ENCODE assay signal across 8 mouse cellular contexts in genomic region chr6:136875670-136876069, GRCm38 (mm10). TPM values are rescaled to one million over a fixed set of nuclear protein-coding genes. Genes with fewer than 3 reads are reported as not detected.
DNase-seq lines count a peak whose midpoint lies in the region; ATAC-seq and TF ChIP-seq lines count a peak whose summit lies in the region.

TSS of gene Mgp (minus strand) at chr6:136875823.

- no peaks in the 10 kb centered on the region for H3K36me3 ChIP-seq in neural tube, embryonic 11.5 days (ENCODE audit: control insufficient read depth, insufficient read depth, low read length)
- H3K36me3 ChIP-seq in embryonic facial prominence, embryonic 14.5 days (ENCODE audit: control insufficient read depth, insufficient read depth, low read length): 0 out of 2 replicates have a peak, but pooled peaks cover 3% of the 10 kb centered on the region
- no peaks in the 10 kb centered on the region for H3K36me3 ChIP-seq in heart, embryonic 15.5 days
- no peaks in the 10 kb centered on the region for H3K36me3 ChIP-seq in neural tube, embryonic 12.5 days
- no peaks in the 10 kb centered on the region for H3K36me3 ChIP-seq in forebrain, embryonic 15.5 days

- H3K4me2 ChIP-seq in neural tube, embryonic 11.5 days (ENCODE audit: low read depth): peak within 1 kb of the TSS; percentile 7; the same call in 1 of the 2 replicates
- H3K4me2 ChIP-seq in embryonic facial prominence, embryonic 14.5 days (ENCODE audit: low read depth, low read length): peak within 1 kb of the TSS; percentile 48
- peak within 1 kb of the TSS; percentile 54 for H3K4me2 ChIP-seq in heart, embryonic 15.5 days
- H3K4me2 ChIP-seq in neural tube, embryonic 12.5 days (replicated peaks): 0 out of 2 replicates have a peak within 1 kb of the TSS, but pooled peaks have one; percentile 12
- H3K4me2 ChIP-seq in forebrain, embryonic 15.5 days (replicated peaks): no peak within 1 kb of the TSS

- H3K9me3 ChIP-seq in neural tube, embryonic 11.5 days (ENCODE audit: control insufficient read depth, low read length): no peaks in the 10 kb centered on the region
- H3K9me3 ChIP-seq in embryonic facial prominence, embryonic 14.5 days (ENCODE audit: control insufficient read depth, low read length): no peaks in the 10 kb centered on the region
- H3K9me3 ChIP-seq in heart, embryonic 15.5 days (replicated peaks): no peaks in the 10 kb centered on the region
- H3K9me3 ChIP-seq in neural tube, embryonic 12.5 days: no peaks in the 10 kb centered on the region
- no peaks in the 10 kb centered on the region for H3K9me3 ChIP-seq in forebrain, embryonic 15.5 days

- WGBS in neural tube, embryonic 11.5 days: 43% methylated on average over 9 of the region's 9 CpGs
- 20% methylated on average over 9 of the region's 9 CpGs for WGBS in embryonic facial prominence, embryonic 14.5 days
- WGBS in heart, embryonic 15.5 days: 18% methylated on average over 9 of the region's 9 CpGs
- 53% methylated on average over 9 of the region's 9 CpGs for WGBS in neural tube, embryonic 12.5 days
- WGBS in forebrain, embryonic 15.5 days: 57% methylated on average over 9 of the region's 9 CpGs

- no peaks in the 10 kb centered on the region for H3K27me3 ChIP-seq in neural tube, embryonic 11.5 days (ENCODE audit: control insufficient read depth, insufficient read depth, low read length)
- H3K27me3 ChIP-seq in embryonic facial prominence, embryonic 14.5 days (replicated peaks; ENCODE audit: control insufficient read depth, insufficient read depth, low read length): no peaks in the 10 kb centered on the region
- H3K27me3 ChIP-seq in heart, embryonic 15.5 days: no peaks in the 10 kb centered on the region
- H3K27me3 ChIP-seq in neural tube, embryonic 12.5 days (replicated peaks): no peaks in the 10 kb centered on the region
- no peaks in the 10 kb centered on the region for H3K27me3 ChIP-seq in forebrain, embryonic 15.5 days

- DNase-seq in neural tube, embryonic 11.5 days (ENCODE audit: low spot score): peak; percentile 20
- DNase-seq in neural tube, embryonic 10.5 days (ENCODE audit: extremely low spot score, low spot score): no peak
- DNase-seq in embryonic facial prominence, embryonic 14.5 days (ENCODE audit: low spot score): peak; percentile 86
- peak; percentile 24 to 68 for DNase-seq in left cerebral cortex, adult 2 months (ENCODE audit: extremely low spot score in 1 of 2, low spot score in 2 of 2)
- no peak for DNase-seq in liver

- H3K4me3 ChIP-seq in neural tube, embryonic 11.5 days (ENCODE audit: low read depth, low read length): no peak within 1 kb of the TSS
- peak within 1 kb of the TSS; percentile 29 for H3K4me3 ChIP-seq in embryonic facial prominence, embryonic 14.5 days (ENCODE audit: low read depth, low read length)
- peak within 1 kb of the TSS; percentile 48 for H3K4me3 ChIP-seq in heart, embryonic 15.5 days
- 0 out of 2 replicates have a peak within 1 kb of the TSS, but pooled peaks have one; percentile 3 for H3K4me3 ChIP-seq in left cerebral cortex, adult 2 months
- H3K4me3 ChIP-seq in neural tube, embryonic 12.5 days: no peak within 1 kb of the TSS
- no peak within 1 kb of the TSS for H3K4me3 ChIP-seq in forebrain, embryonic 15.5 days

- intact Hi-C loops in left cerebral cortex, adult 2 months (cut with DNase I): loop anchor here (5.0 kb wide), 1 partner anchor 37 kb away; no protein-coding TSS in a partner anchor

- no peak within 1 kb of the TSS; the same call in 1 of the 2 replicates for H3K9ac ChIP-seq in neural tube, embryonic 11.5 days (ENCODE audit: low read length)
- H3K9ac ChIP-seq in embryonic facial prominence, embryonic 14.5 days (ENCODE audit: low read depth, low read length): peak within 1 kb of the TSS; percentile 48
- peak within 1 kb of the TSS; percentile 48 for H3K9ac ChIP-seq in heart, embryonic 15.5 days
- no peak within 1 kb of the TSS for H3K9ac ChIP-seq in neural tube, embryonic 12.5 days
- no peak within 1 kb of the TSS for H3K9ac ChIP-seq in forebrain, embryonic 15.5 days (replicated peaks)

- H3K27ac ChIP-seq in neural tube, embryonic 11.5 days (ENCODE audit: low read depth, low read length): no peak within 1 kb of the TSS
- peak within 1 kb of the TSS; percentile 49 for H3K27ac ChIP-seq in embryonic facial prominence, embryonic 14.5 days (replicated peaks; ENCODE audit: low read depth, low read length)
- peak within 1 kb of the TSS; percentile 84 for H3K27ac ChIP-seq in heart, embryonic 15.5 days
- peak within 1 kb of the TSS; percentile 40; the same call in 1 of the 2 replicates for H3K27ac ChIP-seq in left cerebral cortex, adult 2 months
- H3K27ac ChIP-seq in neural tube, embryonic 12.5 days: no peak within 1 kb of the TSS
- no peak within 1 kb of the TSS for H3K27ac ChIP-seq in forebrain, embryonic 15.5 days (replicated peaks)

- ATAC-seq in neural tube, embryonic 11.5 days (ENCODE audit: insufficient read depth, low FRiP score, low TSS enrichment): no peak
- peak; percentile 92 for ATAC-seq in embryonic facial prominence, embryonic 14.5 days (ENCODE audit: low read depth)
- ATAC-seq in heart, embryonic 15.5 days (replicated peaks; ENCODE audit: insufficient number of reproducible peaks, insufficient read depth, low FRiP score, low read depth): peak; percentile 83
- ATAC-seq in neural tube, embryonic 12.5 days (ENCODE audit: low FRiP score, low read depth): no peak
- ATAC-seq in forebrain, embryonic 15.5 days (replicated peaks): no peak

- TF ChIP-seq CTCF in left cerebral cortex, adult 2 months (IDR thresholded peaks at IDR 0.05): no peak

- no peaks in the 10 kb centered on the region for H3K4me1 ChIP-seq in neural tube, embryonic 11.5 days (ENCODE audit: control insufficient read depth, insufficient read depth, low read length)
- peaks cover 23% of the 10 kb centered on the region for H3K4me1 ChIP-seq in embryonic facial prominence, embryonic 14.5 days (ENCODE audit: control insufficient read depth, insufficient read depth, low read length)
- H3K4me1 ChIP-seq in heart, embryonic 15.5 days (replicated peaks): peaks cover 19% of the 10 kb centered on the region
- H3K4me1 ChIP-seq in neural tube, embryonic 12.5 days: no peaks in the 10 kb centered on the region
- peaks cover 16% of the 10 kb centered on the region for H3K4me1 ChIP-seq in forebrain, embryonic 15.5 days

RNA-seq across cellular contexts. Expression of gene Mgp, which starts in this region (rescaled TPM):
- polyA plus RNA-seq in neural tube, embryonic 11.5 days (2014; fragmentation: Nextera tagmentation; extraction: Ambion mirVana): 8.3 and 10.3 TPM in 2 replicates
- polyA plus RNA-seq in embryonic facial prominence, embryonic 14.5 days (2014; fragmentation: Nextera tagmentation; extraction: Ambion mirVana): 321 and 362 TPM in 2 replicates
- 595 and 619 TPM in 2 replicates for polyA plus RNA-seq in heart, embryonic 15.5 days (2015; fragmentation: Nextera tagmentation; extraction: Ambion mirVana)
- total RNA-seq in left cerebral cortex, adult 2 months (2021): 10 to 100 TPM; 32.9 to 47.1 TPM
- 8.8 and 13.0 TPM in 2 replicates for polyA plus RNA-seq in neural tube, embryonic 12.5 days (2016; fragmentation: Nextera tagmentation; extraction: Ambion mirVana)
- 7.2 and 8.8 TPM in 2 replicates for polyA plus RNA-seq in forebrain, embryonic 15.5 days (2015; fragmentation: Nextera tagmentation; extraction: Ambion mirVana)

Comparison
In these comparisons a context has a peak if more than half of its experiments do, and no peak if none do; other contexts are left out.
1. RNA of gene Mgp (polyA plus RNA-seq): 595 to 619 TPM in heart, embryonic 15.5 days and 321 to 362 TPM in embryonic facial prominence, embryonic 14.5 days; 8.8 to 13.0 TPM in neural tube, embryonic 12.5 days, 7.2 to 8.8 TPM in forebrain, embryonic 15.5 days and 8.3 to 10.3 TPM in neural tube, embryonic 11.5 days; every median in the first group is over 10 times any median in the second.
2. DNase-seq: peak in neural tube, embryonic 11.5 days (single experiment), embryonic facial prominence, embryonic 14.5 days (single experiment) and left cerebral cortex, adult 2 months (2 of 2); none in neural tube, embryonic 10.5 days (single experiment) and liver (single experiment).
3. ATAC-seq: peak in embryonic facial prominence, embryonic 14.5 days (single experiment) and heart, embryonic 15.5 days (single experiment); none in neural tube, embryonic 11.5 days (single experiment), neural tube, embryonic 12.5 days (single experiment) and forebrain, embryonic 15.5 days (single experiment).
4. H3K27ac ChIP-seq: peak in embryonic facial prominence, embryonic 14.5 days (single experiment), heart, embryonic 15.5 days (single experiment) and left cerebral cortex, adult 2 months (single experiment); none in neural tube, embryonic 11.5 days (single experiment), neural tube, embryonic 12.5 days (single experiment) and forebrain, embryonic 15.5 days (single experiment).
5. H3K4me3 ChIP-seq: peak in embryonic facial prominence, embryonic 14.5 days (single experiment), heart, embryonic 15.5 days (single experiment) and left cerebral cortex, adult 2 months (single experiment); none in neural tube, embryonic 11.5 days (single experiment), neural tube, embryonic 12.5 days (single experiment) and forebrain, embryonic 15.5 days (single experiment).
6. H3K9ac ChIP-seq: peak in embryonic facial prominence, embryonic 14.5 days (single experiment) and heart, embryonic 15.5 days (single experiment); none in neural tube, embryonic 11.5 days (single experiment), neural tube, embryonic 12.5 days (single experiment) and forebrain, embryonic 15.5 days (single experiment).